Mouse (Mus musculus) yolk sac, embryonic 10.5 days (tissue): Measurements from ENCODE around the gene Sulf2.

Experiments
- DNase-seq: peaks from one replicate; pipeline ENCODE4 v3.0.0-alpha.2; 2017; ENCODE audit warnings: low spot score

Sulf2 gene

DNA sequence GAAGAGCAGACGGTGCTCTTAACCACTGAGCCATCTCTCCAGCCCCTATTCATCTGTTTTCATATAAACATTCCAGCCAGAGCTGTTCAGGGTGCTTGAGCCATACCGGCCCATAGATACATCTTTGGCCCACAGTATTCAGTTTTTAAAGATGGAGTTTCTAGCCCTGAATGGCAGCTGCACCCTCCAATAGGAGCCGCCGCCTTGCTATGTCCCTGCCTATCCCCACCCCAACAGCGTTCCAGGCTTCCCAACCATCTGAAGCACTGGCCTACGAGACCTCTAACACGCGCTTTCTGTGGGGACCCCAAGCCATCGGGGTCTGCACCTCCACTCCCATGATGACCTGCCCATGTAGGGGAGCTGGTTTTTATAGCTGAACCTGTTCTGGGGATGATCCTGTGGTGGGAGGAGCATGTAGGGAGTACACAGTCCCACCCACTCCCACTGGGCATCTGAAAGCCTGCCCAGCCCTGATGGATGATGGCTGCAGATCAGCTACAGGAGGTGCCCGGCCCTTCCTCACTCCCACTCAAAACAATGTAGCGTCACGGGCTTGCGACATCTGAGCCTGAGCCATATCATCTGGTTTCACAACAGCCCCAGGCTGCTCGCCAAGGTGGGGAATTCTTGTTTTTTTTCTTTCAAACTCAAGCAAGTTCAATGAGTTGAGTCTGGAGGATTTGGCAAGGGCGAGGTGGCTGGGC, 39.7 kb downstream of the Sulf2 start:
- no peak for DNase-seq

DNA sequence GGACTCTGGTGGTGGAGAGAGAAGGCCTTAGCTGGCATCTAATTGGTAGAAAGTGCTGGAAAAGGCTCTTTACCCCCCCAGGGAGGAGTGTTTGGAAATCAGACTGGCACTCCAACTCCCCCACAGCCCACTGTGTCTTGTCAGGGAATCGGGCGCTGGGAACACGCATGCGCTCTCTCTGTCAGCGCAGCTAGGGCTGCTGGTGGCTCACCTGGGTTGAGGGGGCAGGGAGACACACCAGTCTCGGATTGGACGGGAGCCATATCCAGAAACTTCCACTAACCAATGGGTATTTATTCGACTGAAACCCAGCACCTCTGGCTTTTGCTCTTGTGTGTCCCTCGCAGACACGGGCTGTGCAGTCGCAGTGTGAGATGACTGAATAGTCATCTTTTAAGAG, 42.5 kb downstream of the Sulf2 start:
- DNase-seq: no peak

DNA sequence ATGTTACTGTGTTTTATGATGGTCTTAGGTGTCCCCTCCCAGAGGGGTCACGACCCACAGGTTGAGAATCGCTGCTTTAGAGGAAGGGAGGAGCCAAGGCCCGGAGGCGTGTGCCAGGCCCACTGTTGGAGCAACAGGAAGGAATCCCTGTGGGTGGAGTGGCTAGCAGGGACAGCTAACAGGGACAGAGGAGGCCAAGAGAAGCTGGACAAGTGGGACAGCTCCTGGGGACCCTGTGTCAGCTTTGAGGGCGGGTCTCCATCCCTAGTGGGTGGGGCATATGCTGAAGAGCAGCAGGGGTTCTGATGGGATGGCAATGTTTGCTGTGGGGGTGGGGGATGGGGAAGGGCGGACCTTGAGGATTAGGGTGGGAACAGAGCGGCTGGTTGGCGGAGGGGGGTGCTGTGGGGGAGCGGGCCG, 43.6 kb downstream of the Sulf2 start:
- no peak for DNase-seq

DNA sequence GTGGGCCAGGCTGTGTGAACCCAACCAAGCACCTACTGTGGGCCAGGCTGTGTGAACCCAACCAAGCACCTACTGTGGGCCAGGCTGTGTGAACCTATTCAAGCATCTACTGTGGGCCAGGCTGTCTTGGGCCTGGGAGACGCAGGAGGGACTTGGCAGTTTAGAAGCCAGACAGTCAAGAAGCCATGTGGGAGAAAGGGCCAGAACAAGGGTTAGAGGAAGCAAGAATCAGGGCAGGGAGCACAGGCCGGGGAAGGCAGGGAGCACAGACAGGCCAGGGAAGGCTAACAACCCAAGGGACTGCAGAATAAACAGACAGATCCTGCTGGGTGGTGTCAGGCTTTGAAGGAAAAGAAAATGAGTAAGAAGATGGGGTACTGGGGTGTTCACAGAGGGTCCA, 44.2 kb downstream of the Sulf2 start:
- no peak for DNase-seq

DNA sequence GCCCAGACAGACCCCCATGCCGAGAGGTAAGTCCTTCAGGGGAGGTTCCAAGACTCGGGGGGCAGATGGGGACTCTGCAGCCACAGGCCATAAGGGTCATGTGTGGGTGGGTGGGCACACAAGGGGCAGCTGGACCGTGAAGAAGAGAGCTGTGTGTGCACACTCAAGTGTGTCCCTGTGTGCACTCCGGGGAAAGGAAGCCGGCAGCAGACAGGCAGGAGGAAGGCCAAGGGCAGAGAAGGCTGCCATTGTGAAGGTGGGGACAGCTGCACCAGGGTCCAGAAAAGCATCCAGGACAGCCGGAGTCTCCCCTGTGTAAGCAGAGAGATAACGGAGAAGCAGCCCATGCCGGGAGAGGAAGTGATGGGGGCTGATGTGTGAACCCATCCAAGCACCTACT, 44.7 kb downstream of the Sulf2 start:
- no peak for DNase-seq

DNA sequence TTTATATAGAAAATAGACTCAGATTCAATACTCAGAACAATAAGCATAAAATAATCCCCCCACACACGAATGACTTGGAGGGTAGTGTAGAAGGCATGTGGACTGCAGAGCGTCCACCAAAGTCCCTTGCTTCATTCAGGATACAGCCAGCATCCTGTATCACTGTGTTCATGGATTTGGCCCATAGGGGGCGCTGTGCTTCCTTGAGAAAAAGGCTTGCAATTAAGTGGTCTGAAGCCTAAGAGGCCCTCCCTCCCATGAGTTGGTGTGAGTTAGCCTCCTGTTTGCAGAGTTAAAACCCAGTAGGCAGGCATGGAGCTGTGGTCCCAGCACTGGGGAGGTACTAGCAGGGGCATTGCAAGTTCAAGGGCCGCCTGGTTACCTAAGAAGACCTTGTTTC, 47.1 kb downstream of the Sulf2 start:
- DNase-seq: peak; percentile 53

DNA sequence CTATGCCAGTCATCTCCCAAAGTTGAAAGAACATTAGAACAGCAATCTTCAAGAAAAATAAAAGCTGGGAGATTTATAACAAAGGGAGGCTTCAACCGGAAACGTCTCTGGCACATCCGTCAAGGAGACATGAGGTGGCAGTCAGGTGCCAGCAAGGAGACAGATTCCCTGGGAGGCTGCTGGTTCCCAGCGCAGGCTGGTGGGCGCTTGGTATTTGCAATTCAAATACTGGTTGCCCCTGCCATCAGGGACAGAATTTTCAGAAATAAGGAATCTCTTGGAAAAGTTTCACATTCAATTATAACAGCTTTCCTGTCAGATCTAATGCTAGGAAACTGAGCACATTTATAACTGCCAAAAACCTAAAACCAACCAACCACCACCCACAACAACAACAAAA, 47.6 kb downstream of the Sulf2 start:
- no peak for DNase-seq

DNA sequence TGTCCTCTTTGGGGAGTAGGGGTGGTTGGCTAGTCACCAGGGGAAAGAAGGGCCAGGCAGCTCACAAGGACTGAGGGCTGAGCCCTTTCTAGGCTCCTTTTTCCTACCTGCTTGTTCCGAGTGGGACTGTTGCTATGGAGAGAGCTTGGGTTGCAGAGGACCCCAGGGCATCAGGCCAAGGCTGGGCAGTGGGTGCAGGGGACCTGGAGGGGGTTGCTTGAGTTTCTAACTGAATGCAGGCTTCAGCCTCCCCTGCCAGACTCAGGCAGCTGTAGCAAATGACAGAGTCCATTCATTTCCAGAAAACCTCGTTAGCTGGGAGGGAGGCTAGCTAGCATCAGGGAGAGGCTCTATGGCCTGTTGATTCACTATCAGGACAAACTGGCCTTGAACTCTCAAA, 48.8 kb downstream of the Sulf2 start:
- no peak for DNase-seq

DNA sequence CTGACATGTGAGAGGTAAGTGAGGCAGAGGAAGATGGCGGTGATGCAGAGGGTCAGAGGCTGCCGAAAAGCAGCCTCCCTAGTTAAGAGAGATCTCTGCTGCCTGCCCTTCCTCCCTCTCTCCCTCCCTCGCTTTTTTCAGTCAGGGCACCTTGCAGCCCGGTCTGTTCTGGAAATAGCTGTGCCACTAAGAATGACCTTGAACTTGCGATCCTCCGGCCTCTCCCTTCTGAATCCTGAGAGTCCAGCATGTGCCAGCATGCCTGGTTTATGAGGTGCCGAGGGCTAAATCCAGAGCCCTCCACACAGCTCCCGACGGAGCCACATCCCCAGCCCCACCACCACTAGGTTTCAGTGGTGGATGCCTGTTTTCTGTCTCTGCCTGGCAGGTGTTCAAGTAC, 49.6 kb downstream of the Sulf2 start:
- no peak for DNase-seq

DNA sequence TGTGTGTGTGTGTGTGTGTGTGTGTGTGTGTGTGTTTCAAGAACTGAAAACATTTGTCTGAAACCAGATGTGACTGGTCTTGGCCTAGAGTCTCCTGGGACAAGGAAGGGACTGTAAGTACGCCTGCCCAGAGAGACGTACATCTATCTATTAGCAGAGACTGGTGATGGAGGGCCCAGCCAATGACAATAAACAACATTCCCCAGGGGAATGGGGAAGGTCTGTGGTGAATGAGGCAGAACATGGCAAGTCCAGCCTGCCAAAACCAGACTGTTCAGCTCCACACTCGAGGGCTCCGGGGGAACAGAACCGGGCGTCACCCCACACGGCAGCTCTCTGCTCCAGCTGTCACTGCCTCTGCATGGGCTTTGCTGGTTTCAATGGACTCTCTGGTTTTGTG, 52.6 kb downstream of the Sulf2 start:
- DNase-seq: no peak

DNA sequence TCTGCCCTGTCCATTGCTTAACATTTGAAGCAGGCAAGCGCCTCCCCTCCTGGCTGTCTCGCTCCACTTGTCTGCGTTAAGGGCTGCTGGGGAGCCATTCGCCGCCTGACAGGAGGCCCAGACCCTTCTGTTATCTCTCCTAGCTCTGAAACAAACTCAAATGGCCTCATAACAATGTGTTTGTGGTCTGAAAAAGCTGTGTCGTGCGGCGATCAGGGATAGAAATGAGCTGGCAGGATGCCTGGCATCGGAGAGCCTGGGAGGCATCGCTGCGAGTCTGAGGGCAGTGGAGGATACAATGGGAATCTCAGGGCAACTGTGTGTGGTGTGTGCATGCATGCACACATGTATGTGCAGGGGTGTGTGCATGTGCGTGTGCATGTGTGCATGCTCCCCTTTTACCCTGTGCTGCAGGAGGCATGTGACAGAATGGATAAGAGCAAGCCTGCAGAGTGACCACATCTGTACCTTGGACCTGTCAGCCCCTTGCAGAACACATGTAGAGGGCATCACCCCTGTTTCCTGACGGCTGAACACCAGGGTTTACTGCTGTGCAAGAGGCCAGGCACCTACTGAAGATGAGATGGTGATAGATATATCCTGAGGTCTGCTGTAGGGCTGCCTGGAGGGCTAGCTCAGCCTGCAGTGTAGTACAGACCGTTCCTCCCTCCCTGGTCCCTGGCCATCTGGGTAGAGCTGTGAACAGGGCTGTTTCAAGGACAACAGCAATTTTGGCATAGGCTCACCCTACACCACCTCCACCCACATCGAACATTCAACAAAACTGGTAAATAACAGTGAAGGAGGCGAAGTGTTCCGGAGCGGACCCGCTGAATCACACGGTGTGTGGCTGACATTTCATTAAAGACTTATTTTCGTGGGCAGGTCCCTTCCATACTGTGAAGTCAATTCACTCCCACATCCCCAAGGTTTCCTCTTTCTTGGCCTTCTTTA, 54.9 kb downstream of the Sulf2 start:
- DNase-seq: no peak

DNA sequence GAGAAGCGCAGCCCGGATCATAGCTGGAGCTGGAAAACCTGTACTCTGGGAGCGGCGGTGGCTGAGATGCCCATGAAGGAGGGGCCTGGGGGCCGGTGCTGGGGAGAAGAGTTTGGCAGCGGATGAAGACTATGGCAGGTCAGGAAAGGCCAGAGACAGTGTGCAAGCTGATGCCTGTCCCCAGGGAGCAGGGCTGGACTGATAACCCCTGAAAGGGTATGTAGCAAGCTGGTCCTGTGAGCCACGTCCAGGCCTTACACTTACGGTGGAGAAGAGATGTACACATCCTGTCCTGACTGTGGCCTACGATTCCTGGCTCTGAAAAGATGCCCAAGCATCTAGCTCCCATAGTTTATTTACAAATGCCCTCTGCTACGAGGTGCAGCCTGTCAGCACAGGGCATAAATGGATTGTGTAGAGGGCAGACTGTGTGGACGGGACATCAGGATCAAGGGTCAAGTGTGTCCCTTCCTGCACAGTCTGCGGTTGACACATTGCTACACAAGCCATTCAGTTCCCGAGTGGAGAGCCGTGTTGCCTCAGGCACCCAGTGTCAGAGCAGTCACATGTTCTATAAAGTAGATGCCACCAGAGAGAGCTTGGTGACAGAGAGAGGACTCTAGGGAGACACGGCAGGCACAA, 57.0 kb downstream of the Sulf2 start:
- no peak for DNase-seq

DNA sequence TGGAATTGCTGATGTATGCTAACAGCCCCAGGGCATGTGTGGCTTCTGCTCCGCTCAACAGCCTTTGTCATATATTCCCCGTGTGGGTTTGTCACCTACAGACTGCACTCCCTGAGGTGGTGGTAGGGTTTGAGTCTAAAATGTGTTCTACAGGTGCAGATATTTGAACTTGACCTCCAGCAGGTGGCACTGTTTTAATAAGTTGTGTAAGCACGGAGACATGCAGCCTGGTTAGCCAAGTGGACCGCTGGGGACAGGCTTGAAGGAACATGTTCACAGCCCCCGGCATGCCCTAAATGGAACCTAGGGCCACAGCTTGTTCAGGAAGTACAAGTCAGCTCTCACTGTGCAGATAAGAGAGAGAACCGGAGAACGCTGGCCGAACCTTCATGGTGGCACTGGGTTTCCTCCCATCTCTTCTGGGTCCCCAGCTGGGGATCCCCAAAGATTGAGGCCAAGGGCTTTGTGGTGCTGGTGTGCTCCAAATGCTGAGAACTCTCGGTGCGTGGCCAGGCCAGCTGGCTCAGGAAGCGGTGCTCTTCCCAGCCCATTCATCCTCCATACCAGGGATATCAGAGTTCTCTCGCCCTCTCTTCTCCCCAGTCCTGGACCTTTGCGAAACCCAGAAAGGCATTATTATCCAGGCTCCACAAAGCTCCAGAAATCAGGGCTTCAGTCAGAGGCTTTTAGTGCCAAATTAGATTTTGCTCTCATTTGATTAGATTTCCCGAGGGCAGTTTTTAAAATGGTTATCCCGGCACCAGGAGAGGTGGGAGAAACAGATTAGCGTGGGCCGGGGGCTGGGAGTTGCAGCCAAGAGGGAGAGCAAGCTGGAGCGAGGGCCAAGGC, 57.8 kb downstream of the Sulf2 start:
- no peak for DNase-seq

DNA sequence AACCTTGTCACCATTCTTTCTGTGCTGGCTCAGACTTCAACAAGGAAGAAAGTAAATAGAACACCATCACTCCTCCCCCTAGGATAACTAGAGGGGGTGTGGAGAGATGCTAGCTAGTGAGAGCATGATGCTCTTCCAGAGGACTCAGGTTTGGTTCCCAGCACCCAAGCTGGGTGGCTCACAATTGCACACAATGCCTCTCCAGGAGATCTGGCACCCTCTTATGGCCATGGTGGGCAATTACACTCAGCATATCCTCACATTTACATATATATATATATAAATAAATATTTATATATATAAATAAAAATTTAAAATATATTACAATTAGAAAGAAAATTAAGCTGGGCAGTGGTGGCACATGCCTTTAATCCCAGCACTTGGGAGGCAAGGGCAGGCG, 58.6 kb downstream of the Sulf2 start:
- no peak for DNase-seq

DNA sequence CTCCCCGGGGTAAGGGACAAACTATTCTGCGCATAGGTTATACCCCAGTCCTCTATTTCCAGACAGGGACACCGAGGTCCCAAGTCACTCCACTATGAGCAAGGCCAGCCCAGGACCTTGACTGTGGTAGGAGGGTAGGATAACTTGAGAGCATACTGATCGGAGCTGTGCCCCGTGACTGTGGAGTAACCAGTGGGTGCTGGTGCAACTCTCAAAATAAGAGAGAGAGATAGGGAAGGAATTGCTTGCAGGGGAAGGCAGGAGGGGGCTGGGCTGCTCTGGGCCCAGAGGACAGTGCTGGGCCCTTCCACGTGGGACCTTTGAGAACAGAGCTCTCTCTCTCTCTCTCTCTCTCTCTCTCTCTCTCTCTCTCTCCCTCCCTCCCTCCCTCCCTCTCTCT, 59.2 kb downstream of the Sulf2 start:
- no peak for DNase-seq

DNA sequence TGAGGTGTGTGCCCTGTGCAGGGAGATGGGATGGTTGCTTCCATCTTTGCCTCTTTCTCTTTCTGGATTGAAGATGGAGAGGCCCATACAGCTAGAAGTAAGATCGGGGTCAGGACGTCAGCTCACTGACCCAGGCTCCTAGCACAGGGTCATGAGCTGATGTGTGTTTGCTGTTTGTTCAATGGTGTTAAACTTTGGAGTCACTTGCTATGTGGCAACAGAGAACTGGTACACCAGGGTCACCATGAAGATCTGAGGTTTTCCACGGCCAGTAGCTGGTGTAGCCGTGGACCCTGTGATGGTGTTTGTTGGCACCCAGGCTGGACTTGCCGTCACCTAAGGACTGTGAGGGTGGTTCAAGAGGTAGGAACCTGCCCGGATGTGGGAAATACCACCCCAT, 63.1 kb downstream of the Sulf2 start:
- no peak for DNase-seq

DNA sequence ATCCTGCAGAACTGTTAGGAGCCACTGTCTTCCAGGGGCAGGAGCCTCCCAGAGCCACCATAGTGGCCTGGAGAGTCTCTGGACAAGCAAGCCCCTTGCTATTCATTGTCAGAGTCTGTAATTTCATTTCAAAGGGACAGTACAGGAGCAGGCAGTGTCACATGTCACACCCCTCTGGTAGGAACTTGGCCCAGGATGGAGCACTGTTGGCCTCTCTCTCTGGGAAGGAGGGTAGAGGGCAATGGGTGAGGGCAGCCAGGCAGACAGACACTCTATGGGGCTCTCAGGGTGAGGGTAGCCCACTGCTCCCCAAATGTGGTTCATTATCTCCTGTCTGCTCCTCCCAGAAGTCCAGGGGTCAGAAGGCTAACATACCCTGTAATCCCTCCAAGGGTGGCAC, 63.9 kb downstream of the Sulf2 start:
- no peak for DNase-seq

DNA sequence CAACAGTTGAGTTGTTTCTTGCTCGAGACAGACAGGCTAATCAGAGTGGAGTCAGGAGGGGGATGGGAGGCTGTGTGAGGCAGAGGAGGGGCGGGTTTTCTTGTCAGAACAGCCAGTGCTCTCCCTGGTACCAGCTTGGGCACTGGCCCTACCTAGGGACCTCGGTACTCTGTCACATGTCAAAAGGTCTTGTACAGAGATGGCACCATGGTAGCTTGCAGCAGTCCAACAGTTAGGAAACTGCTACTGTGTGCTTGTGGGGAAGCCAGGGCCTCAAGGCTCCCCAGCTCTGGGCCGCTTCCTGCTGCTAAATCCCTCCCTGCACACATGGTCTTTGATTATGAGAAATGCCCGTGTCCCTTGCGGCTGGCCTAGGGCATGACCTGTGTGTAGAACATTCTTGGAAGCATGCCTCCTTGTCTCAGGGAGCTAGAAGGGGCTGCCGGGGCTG, 65.3 kb downstream of the Sulf2 start:
- no peak for DNase-seq

DNA sequence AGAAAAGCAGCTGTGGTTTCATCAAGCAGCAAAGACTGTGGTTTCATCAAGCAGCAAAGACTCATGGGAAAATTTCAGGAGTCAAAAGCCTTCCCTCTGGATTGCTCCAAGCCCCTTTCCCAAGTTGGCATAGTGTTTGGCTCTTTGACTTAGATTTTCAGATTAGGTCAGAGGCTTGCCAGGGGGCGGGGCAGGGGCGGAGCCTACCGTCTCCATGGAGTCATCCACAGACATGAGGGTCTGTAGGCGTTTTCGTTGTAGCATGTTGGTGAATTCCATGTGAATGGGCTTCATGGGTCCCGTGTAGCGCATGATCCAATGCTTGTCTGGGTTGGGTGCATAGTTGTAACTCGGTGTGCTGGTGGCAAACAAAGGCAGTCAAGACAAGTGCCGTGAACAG, 66.5 kb downstream of the Sulf2 start:
- DNase-seq: no peak

DNA sequence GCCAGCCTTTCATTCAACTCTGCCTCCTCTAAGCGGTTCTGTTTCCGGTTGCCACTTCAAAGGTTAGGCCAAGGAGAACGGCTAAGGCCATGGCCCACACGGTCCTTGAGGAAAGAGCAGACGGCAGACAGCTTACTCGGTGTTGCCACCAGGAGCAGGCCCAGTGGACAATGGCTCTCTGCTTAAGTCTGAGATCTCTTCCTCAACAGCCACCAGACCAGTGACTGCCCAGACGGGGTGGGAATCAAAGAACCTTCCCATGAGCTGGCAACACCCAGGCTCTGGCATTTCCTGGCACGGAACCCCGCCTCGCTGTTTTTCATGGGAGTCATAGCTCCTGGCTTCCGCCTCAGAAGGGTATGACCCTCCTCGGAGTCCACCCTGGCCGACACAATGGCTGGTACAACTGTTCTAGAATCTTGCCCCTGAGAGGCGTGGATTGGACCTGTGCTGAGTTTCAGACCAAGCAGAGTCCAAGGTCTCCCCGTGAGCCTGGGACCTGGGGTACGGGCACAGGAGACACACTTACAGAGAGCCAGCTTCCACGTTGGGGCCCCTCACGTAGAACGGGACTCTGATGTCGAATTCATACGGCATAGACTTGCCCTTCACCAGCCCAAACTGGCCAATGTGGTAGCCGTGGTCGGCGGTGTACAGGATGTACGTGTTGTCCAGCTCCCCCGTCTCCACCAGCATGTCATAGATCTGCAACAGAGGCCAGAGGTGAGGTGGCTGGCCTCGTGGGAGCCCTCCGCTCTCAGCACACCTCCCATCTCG, 68.8 kb downstream of the Sulf2 start:
- no peak for DNase-seq

DNA sequence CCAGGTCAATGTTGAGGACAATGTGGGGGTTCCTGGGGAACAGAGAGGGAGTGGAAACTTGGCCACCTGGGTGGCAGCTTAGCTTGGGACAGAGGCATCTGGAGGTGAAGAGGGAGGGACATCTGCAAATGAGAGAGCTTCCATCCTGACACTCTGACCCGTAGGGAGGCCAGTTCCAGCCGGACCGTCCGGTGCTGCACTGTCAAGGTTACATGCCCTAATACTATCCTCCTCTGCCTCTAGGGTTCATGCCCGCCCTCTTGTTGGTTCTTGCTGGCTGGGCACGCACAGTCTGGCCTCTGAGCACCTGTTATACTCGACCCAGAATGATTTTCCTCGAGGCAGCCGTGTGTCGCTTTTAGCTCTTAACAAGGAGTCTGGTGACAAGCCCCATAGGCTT, 69.7 kb downstream of the Sulf2 start:
- DNase-seq: no peak
